Mouse (Mus musculus) CD4-positive naive resting alpha-beta T cell, adult 57 days (primary cell): ENCODE measurements around the gene Emcn. TPM values are rescaled to one million over a fixed set of nuclear protein-coding genes. Genes with fewer than 3 reads are reported as not detected.

ENCODE experiments used
- total RNA-seq: library from RNA; stranded (reverse); gene quantifications from one replicate; pipeline ENCODE4 v1.2.4, GENCODE M21; 2023

The Emcn gene
- total RNA-seq: not detected

DNA sequence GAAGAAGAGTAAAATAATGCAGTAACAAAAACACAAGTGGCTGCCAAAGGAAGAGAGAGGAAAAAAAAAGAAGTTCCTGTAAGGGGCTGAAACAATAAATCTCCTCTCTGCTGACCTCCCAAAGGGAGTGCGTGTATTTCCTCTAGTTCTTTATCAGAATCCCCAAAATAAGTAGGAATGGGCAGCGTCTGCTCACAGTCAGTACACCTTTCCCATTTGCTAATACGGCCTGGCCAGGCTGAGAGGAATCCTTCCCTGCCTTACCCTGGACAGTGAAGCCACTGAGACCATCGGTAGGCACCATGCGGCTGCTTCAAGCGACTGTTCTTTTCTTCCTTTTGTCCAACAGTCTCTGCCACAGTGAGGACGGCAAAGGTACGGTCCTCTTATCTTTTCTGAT lies at the start of gene Emcn:
Gene Emcn, plus strand, starts transcription at position 130 of the 400 bp plus-strand sequence.

